Mouse (Mus musculus) fat pad, adult 2 months (tissue): ENCODE results near the gene Calm5.
"Not testable (repeated sequence)": the region's sequence is repeated elsewhere in the genome, so short reads cannot be mapped to it uniquely, and the experiment has no call there.

Experiments used
- DNase-seq: peaks from one replicate; pipeline ENCODE4 v3.0.0-alpha.2; 2011; ENCODE audit warnings: low read depth, low spot score; ENCODE audit errors: extremely low read depth

Gene Calm5

GRCm38 (mm10) chr13:3853648-3854333 is at the start of gene Calm5:
Gene Calm5, plus strand, starts transcription at chr13:3854173.
- DNase-seq, result not testable (repeated sequence)

GRCm38 (mm10) chr13:3804186-3804585 is 49.8 kb upstream of the Calm5 start, which contains the start of gene Calml3:
Gene Calml3, minus strand, starts transcription at chr13:3804316.
- DNase-seq, result peak; percentile 94

GRCm38 (mm10) chr13:3805132-3805531 is 48.8 kb upstream of the Calm5 start:
- DNase-seq, result no peak

- DNase-seq, result no peak
Measured at GRCm38 (mm10) chr13:3805638-3806037, 48.3 kb upstream of the Calm5 start.

GRCm38 (mm10) chr13:3807131-3807827 is 46.7 kb upstream of the Calm5 start:
- no peak for DNase-seq

GRCm38 (mm10) chr13:3818012-3818739 is 35.8 kb upstream of the Calm5 start:
- DNase-seq, result no peak

- DNase-seq, result no peak
Measured at GRCm38 (mm10) chr13:3818740-3819076, 35.3 kb upstream of the Calm5 start.

GRCm38 (mm10) chr13:3822105-3822504 is 31.9 kb upstream of the Calm5 start:
- DNase-seq, result no peak

- no peak for DNase-seq
Measured at GRCm38 (mm10) chr13:3825726-3826125, 28.2 kb upstream of the Calm5 start.

- DNase-seq, result peak; percentile 92
Measured at GRCm38 (mm10) chr13:3831546-3831945, 22.4 kb upstream of the Calm5 start.

- peak; percentile 94 for DNase-seq
Measured at GRCm38 (mm10) chr13:3831994-3832393, 22.0 kb upstream of the Calm5 start.

- no peak for DNase-seq
Measured at GRCm38 (mm10) chr13:3832450-3832849, 21.5 kb upstream of the Calm5 start.

- not testable (repeated sequence) for DNase-seq
Measured at GRCm38 (mm10) chr13:3833644-3834043, 20.3 kb upstream of the Calm5 start.

- DNase-seq, result not testable (repeated sequence)
Measured at GRCm38 (mm10) chr13:3837312-3837807, 16.6 kb upstream of the Calm5 start, which contains the start of gene Calm4. Gene Calm4, plus strand, starts transcription at chr13:3837757.

GRCm38 (mm10) chr13:3840662-3841061 is 13.3 kb upstream of the Calm5 start:
- not testable (repeated sequence) for DNase-seq

GRCm38 (mm10) chr13:3850330-3850729 is 3.6 kb upstream of the Calm5 start:
- DNase-seq, result no peak

- DNase-seq, result no peak
Measured at GRCm38 (mm10) chr13:3854856-3855255, 883 bp downstream of the Calm5 start.

GRCm38 (mm10) chr13:3856252-3856651 is 2.3 kb downstream of the Calm5 start:
- DNase-seq, result no peak

- DNase-seq, result no peak
Measured at GRCm38 (mm10) chr13:3861251-3861650, 7.3 kb downstream of the Calm5 start.

GRCm38 (mm10) chr13:3862325-3862724 is 8.4 kb downstream of the Calm5 start:
- DNase-seq, result peak; percentile 92

- DNase-seq, result no peak
Measured at GRCm38 (mm10) chr13:3862922-3863580, 9.1 kb downstream of the Calm5 start.
